Mouse (Mus musculus) E14TG2a.4 (cell line): ENCODE data around the gene Tns3.

Experiments
- CTCF ChIP-seq: conservative IDR thresholded peaks from 2 replicates; pipeline ENCODE4 v1.5.1; 2014; ENCODE audit warnings: low read length
- NANOG ChIP-seq: IDR thresholded peaks from 2 replicates; pipeline ENCODE4 v1.6.1; 2014; ENCODE audit warnings: borderline replicate concordance, low read length, mixed read lengths

DNA sequence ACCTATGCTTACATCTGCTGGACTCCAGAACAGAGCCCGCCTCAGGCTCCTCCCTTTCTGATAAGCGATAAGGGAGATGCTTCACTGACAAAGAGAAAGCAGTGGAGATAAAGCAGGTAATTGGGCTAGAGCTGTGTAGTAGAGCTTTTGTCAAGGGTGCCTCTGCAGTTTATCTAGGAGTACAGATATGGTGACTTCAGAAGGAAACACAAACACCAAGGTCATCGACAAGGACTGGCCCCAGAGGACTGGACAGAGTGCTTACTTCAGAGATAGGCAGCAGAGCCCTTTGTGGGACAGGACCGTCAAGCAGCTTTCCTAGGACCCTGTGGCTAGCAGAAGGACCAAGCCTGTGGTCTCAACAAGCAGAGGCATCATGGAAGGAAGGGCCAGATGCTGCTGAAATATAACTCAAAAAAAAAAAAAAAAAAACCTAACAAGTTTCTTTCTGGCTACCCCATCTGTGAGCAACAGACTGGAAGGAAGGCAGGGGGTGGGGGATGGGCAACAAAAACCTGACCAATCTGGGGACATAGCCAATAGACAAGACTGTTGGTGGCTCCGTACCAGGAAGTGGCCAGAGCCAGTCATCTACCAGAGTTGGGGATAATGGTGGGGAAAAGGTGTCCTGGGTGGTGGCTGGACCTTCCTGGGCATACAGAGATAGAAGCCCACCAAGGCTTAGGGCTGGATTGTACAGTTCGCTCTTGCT lies 25.2 kb downstream of the Tns3 start:
- TF ChIP-seq CTCF (no peak), NANOG (no peak)
